Mouse (Mus musculus) leukemia stem cell, adult 10-12 weeks (primary cell): ENCODE measurements around the gene Olfr1508. TPM values are rescaled to one million over a fixed set of nuclear protein-coding genes. Genes with fewer than 3 reads are reported as not detected.

Source experiments
- polyA plus RNA-seq: library from polyadenylated mRNA; stranded (reverse); fragments of >175 nt; gene quantifications from 2 replicates; pipeline ENCODE4 v1.2.3, GENCODE M21; 2012; ENCODE audit warnings: low replicate concordance

The Olfr1508 gene
- polyA plus RNA-seq = not detected in 2 replicates

DNA sequence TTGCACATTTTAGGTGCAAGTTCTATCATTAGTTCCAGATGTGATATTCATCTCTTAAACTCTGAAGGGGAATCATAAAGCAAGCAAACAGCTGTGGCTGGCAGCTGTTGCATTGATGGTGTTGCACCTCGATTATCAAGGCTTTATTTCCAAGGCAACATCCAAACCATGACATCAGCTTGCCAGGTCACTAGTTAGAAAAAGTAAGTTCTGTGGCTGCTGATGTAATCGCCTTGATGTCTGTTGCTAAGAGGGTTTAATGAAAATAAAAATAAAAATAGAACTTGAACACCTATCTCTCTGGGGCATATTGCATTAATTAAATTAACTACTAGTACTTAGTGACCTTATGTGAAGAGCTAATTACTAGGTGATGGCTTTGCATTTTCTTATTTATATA lies at the start of gene Olfr1508:
Gene Olfr1508, minus strand, starts transcription at position 101 of the 400 bp plus-strand sequence.

DNA sequence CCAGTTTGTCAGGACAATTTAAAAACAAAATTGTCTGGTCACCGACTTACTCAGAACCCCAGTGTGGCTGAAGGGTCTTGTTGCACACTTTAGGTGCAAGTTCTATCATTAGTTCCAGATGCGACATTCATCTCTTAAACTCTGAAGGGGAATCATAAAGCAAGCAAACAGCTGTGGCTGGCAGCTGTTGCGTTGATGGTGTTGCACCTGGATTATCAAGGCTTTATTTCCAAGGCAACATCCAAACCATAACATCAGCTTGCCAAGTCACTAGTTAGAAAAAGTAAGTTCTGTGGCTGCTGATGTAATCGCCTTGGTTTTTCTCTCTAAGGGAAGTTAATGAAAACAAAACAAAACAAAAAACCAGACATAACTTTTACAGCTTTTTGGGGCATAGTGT lies 28.2 kb upstream of the Olfr1508 start, which contains the start of gene Olfr1507:
Gene Olfr1507, minus strand, starts transcription at position 234 of the 400 bp plus-strand sequence.

DNA sequence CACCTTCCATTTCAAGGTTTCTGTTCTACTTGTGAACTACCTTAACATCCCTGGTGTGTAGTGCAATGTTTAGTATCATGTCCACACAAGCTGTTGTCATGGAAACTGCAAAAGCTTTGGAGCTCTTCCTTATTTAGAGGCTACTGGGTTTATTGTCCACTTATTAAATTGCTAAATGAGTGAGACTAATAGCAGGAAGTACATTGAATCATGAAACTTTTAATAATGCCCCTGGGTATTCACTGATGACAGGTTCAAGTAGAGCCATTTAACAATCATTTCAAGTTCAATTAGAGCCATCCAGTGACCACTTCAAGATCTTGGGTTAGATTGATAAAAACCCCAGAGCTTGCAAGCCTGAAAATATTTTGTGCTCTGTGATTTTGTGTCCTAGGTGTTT lies 24.6 kb downstream of the Olfr1508 start, which contains the start of gene Olfr1509:
Gene Olfr1509, plus strand, starts transcription at position 301 of the 400 bp plus-strand sequence.

DNA sequence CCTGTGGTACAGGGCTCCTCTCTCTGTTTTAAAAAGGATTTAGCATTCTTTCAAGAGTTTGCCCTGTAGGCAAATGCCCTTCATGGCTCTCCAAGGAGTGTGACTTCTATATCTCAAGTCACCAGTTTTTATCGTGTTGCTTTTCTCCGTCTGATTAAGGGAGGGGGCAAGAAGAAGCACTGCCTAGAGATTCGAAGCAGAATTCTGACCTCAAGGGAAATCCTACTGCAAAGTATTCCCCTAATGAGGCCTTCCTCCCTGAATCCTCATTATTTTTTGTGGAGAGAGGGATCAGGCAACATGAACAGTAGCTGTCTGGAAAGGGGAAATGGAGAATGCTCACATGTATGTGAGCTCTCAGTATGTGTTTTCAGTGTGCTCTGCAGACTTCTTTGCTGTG lies 53.0 kb downstream of the Olfr1508 start, which contains the start of gene Olfr1510:
Gene Olfr1510, minus strand, starts transcription at position 101 of the 400 bp plus-strand sequence.

Other genes starting within 250 kb of the Olfr1508 start
- gene Chd8, start 209.7 kb downstream of the Olfr1508 start, polyA plus RNA-seq = 5.9 and 16.9 TPM in 2 replicates
- 12.4 and 22.4 TPM in 2 replicates for gene Tox4, start 188.3 kb downstream of the Olfr1508 start, polyA plus RNA-seq
- 0.17 and 0.73 TPM in 2 replicates for gene Rab2b, start 187.9 kb downstream of the Olfr1508 start, polyA plus RNA-seq
- 2.8 and 8.4 TPM in 2 replicates for gene Mettl3, start 162.4 kb downstream of the Olfr1508 start, polyA plus RNA-seq
- gene Sall2, start 138.7 kb downstream of the Olfr1508 start, polyA plus RNA-seq = 0.51 and 0.54 TPM in 2 replicates
- not detected in 2 replicates for gene Olfr1513, start 111.1 kb downstream of the Olfr1508 start, polyA plus RNA-seq
- gene Olfr1512, start 88.3 kb downstream of the Olfr1508 start, polyA plus RNA-seq = not detected in 2 replicates
- gene Olfr1511, start 70.1 kb downstream of the Olfr1508 start, polyA plus RNA-seq = not detected in 2 replicates
- gene Olfr1510, start 53.1 kb downstream of the Olfr1508 start, polyA plus RNA-seq = not detected in 2 replicates
- not detected in 2 replicates for gene Olfr1509, start 24.5 kb downstream of the Olfr1508 start, polyA plus RNA-seq
- gene Olfr1507, start 28.3 kb upstream of the Olfr1508 start, polyA plus RNA-seq = not detected in 2 replicates